Mouse (Mus musculus) lung, adult 2 months (tissue): ENCODE data around the gene Clcn3.

Experiments
- CTCF ChIP-seq: fragments of 200-500 bp; IDR thresholded peaks from 2 replicates; pipeline ENCODE4 v1.5.1; 2011; ENCODE audit warnings: mild to moderate bottlenecking, low read length, control low read depth; ENCODE audit not compliant: insufficient read depth
- POLR2A ChIP-seq: fragments of 200-500 bp; IDR thresholded peaks from 2 replicates; pipeline ENCODE4 v1.6.1; 2011; ENCODE audit warnings: low read depth, mild to moderate bottlenecking, control low read depth, low read length, borderline replicate concordance; ENCODE audit errors: extremely low read depth

DNA sequence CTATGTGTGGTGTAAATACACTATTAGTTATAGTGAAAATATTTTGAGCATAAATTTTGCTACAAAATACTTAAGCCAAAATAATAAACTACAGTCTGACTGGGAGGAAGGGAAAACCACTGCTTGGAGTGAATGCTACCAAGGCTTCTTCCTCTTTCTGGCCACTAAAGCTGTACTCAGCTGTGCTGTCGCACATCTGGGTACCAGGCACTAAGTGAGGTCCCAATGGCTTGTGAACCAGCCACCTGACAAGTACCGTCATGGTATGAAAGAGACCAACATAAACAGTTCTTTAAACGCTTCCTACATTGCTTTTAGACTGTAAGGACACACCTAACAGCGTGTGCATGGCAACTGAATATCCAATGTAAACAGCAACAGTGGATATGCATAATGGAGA is 62.9 kb downstream of the Clcn3 start:
- TF ChIP-seq CTCF (no peak), POLR2A (no peak)
